Mouse (Mus musculus) neural tube, embryonic 10.5 days (tissue): ENCODE measurements around the gene Gnpnat1.

Experiments
- DNase-seq: peaks from one replicate; pipeline ENCODE4 v3.0.0-alpha.2; 2017; ENCODE audit warnings: low spot score; ENCODE audit errors: extremely low spot score

Gnpnat1 gene

DNA sequence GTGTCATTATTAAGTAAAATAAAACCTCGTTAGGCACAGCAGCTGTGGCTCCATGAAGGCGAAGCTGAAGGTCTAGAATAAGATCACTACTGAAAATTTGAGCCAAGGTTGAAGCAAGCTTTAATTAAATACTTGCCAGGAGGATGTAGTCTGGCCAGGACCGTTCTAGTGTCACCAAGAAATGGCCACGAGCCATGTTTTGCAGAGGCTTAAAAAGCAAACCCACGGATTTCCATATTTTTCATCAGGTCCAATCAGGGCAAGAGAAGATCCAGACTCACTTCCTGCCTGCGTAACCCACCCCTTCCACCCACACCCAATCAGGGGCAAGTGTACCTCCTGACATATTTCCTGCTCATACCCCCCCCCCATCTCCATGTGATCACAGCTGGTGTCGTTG is 1.1 kb downstream of the Gnpnat1 start:
- DNase-seq: no peak

DNA sequence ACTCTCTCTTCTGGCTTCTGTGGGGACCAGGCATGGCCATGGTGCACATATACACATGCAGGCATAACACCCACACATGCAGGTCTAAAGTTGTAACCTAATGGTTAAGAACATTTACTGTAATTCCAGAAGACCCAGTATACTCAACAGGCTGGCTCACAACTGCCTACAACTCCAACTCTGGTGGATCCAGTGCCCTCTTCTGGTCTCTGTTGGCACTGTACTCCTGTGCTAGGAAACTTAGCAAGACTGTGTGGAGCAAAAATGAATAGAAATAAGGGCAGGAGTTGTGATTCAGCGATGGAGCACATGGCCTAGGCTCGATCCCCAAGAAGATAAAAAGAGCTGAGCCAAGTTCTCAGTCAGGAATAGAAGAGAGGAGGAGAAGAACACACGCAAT is 4.9 kb downstream of the Gnpnat1 start:
- DNase-seq: no peak

DNA sequence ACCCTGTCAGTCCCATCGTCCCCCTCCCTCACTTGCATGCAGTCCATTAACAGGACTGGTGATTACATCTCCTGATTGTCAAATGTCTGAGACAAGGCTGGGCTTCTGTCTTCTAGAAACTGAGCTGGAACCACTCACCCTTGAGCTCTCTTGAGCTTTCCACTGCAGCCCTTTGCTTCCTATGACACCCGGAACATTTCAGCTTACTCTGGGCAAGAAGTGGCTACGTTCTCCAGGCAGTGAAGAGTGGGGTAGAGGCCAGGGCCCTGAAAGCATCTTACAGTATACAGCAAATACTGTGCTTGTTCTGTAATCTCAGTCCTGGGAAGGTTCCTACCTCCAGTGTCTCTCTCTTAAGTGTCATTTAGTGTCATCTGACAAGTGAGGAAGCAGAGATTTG is 15.5 kb downstream of the Gnpnat1 start:
- DNase-seq: no peak

DNA sequence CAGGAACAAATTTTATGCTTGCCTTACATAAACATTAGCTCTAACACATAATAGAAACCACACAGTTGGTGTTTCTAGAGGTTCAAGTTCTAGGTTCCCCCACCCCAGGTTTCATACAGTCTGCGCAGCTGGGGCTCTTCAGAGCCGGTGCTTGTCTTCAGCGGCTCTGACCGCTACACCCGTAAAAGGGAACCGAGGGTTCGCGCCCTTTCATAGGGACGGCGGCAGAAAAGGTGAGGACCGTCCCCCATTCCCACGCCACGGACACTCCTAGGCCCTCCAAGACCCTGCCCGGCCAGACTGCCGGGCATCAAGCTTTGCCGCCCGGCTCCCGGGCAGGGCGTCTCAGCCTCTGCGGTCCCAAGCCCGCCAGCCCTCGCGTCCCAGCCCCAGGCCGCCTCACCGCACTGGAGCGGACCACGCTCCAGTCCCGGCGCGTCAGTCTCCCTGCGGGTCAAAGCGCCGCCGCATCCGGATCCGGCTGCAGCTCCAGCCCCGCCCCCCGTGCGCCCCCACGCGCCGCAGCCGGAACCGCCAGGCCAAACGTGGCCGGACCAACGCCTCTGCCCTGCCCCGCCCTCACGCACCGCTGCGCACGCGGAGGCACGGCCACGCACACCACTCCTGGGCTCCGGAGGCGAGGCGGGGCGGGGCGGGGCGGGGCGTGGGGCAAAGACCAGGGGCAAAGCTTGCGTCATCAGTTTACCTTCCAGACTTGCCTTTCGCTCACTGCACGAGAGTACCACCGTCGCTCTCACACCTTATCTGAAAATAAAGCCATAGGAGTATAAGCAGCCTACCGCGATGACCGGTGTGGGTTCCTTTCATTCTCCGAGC is 16.1 kb downstream of the Gnpnat1 start:
- peak; percentile 86 for DNase-seq

DNA sequence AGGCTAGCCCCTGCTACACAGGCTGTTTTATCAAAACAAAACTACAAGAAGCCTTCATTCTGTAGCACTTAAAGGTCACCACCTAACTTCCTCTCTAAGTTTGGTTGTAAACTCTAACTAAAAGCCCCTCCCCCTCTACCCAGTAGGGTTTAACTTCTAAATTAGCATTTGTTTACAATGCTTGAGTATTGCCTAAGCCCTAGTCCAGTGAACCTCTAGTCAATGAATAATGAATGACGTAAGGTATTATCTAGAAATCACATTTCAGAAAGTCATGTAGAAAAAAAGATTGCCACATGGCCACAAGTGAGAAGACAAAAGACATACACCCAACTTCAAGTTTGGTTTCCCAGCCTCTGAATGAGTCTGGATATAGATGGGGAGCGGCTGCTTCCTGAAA is 17.2 kb downstream of the Gnpnat1 start:
- DNase-seq: no peak

DNA sequence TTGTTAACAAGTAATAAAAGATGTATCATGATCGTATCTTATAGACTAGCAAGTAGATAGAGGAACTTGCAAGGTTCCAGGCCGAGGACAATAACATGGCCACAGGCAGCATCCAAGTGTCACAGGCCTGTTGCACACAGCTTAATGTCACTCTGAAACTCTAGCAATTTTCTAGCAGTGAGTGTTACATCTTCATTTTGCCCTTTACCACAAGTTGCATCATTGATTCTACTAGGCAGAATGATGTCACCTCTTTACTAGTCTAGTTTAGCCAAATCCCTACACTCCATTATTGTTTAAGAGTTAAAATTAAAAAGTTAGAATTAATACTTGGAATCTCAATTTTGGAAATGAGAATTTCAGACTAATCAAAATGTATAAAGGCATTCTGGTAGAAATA is 19.1 kb downstream of the Gnpnat1 start:
- no peak for DNase-seq

DNA sequence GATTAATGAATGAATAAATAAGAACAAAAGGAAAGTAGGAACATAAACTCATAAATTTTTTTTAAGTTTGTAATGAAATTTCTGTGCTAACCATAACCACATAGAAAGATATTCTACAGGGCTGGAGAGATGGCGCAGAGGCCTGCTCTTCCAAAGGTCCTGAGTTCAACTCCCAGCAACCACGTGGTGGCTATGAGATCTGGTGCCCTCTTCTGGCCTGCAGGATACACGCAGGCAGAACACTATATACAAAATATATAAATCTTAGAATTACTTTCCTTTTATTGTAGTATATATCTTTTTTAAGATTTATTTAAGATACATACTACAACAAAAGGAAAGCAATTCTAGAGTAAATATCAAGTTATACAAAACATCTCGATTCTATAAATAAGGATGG is 21.8 kb downstream of the Gnpnat1 start:
- DNase-seq: no peak

DNA sequence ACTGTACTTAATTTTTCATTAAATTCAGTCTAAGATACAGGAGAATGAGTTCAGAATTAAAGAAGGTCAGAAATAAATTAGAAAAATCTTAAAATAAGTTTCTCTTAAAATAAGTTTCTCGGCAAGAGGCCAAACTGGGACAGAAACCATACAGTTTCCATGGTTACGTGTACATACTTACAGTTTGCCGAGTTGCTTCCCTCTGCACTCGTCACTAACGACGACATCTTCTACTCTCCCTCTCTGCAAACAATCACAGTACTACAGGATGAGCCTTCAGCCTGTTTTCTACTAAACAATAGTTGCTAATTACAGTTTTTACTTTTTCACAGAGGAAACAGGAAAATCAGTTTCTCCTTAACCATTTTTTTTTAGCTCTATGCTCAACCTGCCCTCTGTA is 24.0 kb downstream of the Gnpnat1 start:
- DNase-seq: no peak

DNA sequence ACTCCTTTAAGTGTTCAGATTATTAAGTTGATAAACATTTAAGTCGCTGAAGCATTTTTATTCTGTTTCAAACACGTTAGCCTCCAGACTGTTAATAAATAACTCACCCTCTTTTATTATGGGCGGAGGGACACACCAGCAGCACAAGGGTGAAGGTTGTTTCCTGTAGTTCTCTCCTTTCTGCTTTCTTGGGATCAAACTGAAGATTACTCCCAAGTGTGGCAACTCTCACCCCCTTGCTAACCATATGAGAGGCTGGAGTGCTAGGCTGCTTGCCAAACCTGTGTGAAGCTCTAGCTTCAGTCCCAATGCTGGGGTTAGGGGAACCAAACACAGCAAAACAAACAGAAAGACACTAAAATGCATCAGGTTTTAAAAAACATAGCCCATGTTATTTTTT is 25.9 kb downstream of the Gnpnat1 start:
- no peak for DNase-seq

DNA sequence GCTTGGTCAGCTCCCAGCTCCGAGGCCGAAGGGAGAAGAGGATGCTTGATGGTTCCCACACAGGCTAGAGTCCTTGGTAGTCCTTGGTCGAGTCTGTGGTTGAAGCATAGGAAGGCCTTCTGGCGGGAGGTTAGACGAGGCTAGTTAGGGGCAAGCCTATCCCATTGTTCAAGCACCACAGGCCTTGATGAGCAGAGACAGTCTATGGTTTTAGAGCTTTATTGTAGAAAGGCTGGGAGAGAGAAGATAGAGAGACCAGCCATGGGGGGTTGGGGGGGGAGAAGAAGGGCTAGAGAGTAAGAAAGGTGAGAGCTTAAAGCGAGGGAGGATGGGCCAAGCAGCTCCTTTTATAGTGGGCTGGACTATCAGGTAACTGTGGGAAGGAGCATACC is 39.5 kb downstream of the Gnpnat1 start:
- DNase-seq: no peak

DNA sequence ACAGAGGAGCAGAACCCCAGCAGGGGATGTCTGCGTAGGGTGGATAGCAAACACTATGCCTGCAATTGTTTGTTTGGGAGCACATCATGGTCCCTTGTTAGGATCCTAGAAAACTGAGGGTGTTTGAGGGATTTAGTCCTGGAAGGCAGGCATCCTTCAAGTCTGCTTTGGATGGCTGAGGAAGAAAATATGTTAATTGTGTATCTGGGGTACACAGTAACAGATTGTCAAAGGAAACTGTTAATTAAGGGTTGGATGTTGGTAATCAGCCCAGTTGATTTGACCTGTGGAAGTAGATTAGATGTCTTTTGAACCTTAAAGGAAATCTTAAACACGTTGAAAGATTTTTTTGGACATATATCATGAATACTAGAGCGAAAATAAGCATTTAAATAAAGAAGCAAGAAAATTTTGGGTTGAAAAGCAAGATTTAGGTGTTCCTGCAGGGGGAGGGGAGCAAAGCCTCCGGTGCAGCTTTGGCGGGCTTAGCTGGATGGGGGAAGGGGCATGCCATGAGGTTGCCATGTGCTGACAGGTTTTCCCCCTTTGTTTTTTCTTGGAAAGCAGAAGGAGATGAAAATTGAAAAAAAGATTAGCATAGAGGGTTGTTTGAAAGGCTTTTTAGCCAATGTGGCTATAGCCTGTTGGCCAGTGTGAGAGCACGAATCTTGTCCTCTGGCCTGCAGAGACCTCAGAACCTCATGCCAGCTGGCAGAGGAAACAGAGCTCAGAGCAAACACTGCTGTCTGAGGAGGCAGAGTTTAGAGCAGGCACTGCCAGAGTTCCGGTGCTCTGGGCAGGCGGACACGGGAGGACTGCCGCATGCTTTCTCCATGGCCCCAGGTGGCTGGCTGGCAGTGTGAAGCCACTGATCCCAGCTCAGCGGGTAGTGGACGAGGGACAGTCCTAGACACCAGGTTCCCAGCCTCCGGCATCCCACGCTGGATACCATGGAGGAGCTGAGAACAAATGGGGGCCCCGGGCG is 40.2 kb downstream of the Gnpnat1 start:
- no peak for DNase-seq

DNA sequence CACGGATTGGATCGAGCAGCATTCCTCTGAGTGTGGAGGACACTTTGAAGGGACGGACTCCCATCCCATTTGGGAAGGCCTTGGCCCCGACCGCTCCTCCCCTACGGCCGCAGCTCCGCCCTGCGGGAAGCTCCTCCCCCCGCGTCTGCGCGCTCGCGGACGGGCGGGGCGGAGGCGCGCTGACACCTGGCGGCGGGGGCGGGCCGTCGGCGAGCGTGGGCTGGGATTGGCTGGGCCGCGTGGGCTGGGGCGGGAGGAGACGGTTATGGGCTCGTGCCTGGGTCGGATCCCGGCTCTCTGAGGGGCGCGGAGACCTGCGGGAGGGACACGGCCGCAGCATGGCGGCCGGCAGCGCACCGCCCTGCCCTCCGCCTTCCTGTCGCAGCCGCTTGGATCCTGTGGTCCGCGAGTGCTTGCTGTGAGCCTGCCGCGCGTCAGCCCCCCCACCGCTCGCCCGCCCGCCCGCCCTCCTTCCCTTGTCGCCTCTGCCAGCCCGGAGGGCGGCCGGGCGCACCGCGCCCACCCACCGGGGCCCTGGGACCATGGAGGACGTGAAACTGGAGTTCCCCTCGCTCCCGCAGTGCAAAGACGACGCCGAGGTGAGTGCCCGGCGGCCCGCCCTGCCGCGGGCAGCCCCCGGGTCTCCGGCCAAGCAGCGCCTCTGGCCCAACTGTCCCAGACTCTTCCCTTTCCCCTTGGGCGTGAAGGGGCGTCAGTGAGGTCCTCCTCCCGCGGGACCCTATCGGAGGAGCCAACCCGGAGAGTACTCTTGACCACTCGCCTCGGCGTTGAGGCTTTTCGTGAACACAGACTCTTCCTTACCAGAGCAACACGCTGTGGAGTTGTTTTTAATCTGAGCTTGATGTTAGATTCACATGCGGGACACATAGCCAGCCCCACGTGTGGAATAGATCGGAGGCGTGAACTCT is 53.5 kb downstream of the Gnpnat1 start, which contains the start of gene Styx:
TSS of gene Styx (plus strand) at position 163 of the 929 bp plus-strand sequence.
- peak; percentile 95 for DNase-seq

DNA sequence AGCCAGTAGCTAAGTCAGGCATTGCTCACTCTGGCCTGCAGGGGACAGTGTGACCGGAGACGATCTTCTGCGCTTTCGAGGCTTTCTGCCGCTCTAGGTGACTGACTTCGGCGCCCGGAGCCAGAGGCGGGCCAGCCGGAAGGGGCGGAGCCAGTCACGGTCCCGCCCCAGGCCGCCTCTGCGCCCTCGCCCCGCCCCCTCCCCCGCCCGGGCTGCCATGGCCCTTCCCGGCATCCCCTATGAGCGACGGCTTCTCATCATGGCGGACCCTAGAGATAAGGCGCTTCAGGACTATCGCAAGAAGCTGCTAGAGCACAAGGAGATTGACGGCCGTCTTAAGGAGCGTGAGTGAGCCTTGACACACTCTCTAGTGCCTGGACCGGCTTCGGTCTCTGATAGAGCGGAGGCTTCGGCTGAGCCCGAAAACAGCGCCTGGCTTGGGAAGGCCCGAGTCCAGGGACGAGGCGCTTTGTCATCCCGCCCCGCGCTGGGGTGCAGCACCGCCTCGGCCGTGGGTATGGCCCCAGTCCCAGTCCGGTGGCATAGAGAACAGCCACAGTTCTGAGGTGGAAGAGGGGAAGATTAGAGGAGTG is 75.0 kb downstream of the Gnpnat1 start, which contains the start of gene Psmc6:
TSS of gene Psmc6 (plus strand) at position 200 of the 593 bp plus-strand sequence.
- peak; percentile 93 for DNase-seq

DNA sequence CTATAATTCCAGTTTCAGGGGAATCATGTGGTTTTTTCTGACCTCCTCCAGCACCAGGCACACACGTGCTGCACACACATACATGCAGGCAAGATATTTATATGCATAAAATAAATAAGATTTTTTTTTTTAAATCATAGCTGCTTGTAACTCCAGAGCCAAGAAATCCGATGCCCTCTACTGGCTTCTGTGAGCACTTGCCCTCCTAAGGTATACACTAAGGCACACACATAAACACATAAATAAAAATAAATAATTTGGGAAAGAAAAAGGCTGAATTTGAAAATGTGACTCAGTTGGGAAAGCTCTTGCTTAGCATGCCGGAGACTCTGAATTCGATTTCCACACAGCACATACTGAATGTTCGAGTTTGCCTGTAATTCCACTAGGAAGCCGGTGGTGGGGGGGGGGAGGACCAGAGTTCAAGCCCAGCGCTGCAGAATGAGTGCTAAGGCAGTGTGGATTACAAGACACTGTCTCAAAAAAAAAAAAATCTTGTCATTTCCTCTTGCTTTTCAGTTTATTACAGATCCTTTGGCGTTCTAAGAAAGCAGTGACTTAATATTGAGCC is 75.6 kb downstream of the Gnpnat1 start:
- no peak for DNase-seq

DNA sequence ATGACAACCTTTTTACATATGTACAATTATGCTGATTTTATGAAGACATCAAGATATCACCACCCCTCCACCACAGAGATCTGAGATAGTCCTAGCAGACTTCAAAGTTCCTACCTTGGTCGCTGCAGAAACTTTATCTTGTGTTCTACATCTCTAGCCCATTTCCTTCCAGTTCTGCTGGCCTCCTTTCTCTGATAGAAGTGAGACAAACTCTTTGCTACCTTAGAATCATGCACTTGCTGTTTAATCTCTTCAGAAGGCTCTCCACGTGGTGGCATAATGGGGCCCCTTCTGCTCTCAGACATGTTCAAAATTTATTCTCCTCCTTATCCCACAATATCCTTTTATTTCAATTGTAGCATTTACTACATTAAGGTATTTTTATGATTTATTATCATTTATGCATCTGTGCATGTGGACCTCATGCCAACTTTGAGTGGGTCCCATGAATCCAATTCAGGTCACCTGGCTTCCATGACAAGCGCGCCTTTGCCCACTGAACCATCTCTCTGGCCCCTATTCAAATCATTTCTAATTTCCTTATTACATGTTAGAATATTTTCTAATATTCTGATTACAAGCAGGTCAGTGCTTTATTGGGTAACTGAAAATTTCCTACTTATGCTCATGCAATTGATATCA is 76.5 kb downstream of the Gnpnat1 start:
- DNase-seq: no peak
